Mouse (Mus musculus) limb, embryonic 10.5 days (tissue): ENCODE data around the gene B130006D01Rik. TPM values are rescaled to one million over a fixed set of nuclear protein-coding genes. Genes with fewer than 3 reads are reported as not detected.

Source experiments
- DNase-seq: peaks from one replicate; pipeline ENCODE4 v3.0.0-alpha.2; 2017; ENCODE audit warnings: low spot score
- H3K27ac ChIP-seq: fragments of 300-500 bp; sonication (generic); 2 replicates; pipeline ENCODE4 v1.5.1; 2016; ENCODE audit warnings: mild to moderate bottlenecking
- H3K27me3 ChIP-seq: fragments of 300-500 bp; sonication (generic); 2 replicates; pipeline ENCODE4 v1.6.1; 2016; ENCODE audit warnings: low read depth, mild to moderate bottlenecking; ENCODE audit not compliant: poor library complexity, severe bottlenecking
- H3K36me3 ChIP-seq: fragments of 300-500 bp; sonication (generic); 2 replicates; pipeline ENCODE4 v1.6.1; 2016; ENCODE audit warnings: mild to moderate bottlenecking, moderate library complexity
- H3K4me1 ChIP-seq: fragments of 300-500 bp; sonication (generic); 2 replicates; pipeline ENCODE4 v1.6.1; 2016
- H3K4me3 ChIP-seq: fragments of 300-500 bp; sonication (generic); 2 replicates; pipeline ENCODE4 v1.5.1; 2016; ENCODE audit warnings: mild to moderate bottlenecking, moderate library complexity
- H3K9me3 ChIP-seq: fragments of 300-500 bp; sonication (generic); replicated peaks from 2 replicates; pipeline ENCODE4 v1.6.1; 2016; ENCODE audit warnings: mild to moderate bottlenecking
- WGBS: fragments of 180-500 bp; shearing (Covaris S2); methylation state at CpG from one replicate; pipeline ENCODE4 v1.1.7; 2016; 5-methylcytosine and 5-hydroxymethylcytosine counted together
- polyA plus RNA-seq: library from polyadenylated mRNA; unstranded; fragments of >200 nt; fragmentation: Nextera tagmentation; extraction: Ambion mirVana; gene quantifications from 2 replicates; pipeline ENCODE4 v1.2.1, GENCODE M21; 2016

The B130006D01Rik gene
- 2.3 TPM in 2 replicates for polyA plus RNA-seq

DNA sequence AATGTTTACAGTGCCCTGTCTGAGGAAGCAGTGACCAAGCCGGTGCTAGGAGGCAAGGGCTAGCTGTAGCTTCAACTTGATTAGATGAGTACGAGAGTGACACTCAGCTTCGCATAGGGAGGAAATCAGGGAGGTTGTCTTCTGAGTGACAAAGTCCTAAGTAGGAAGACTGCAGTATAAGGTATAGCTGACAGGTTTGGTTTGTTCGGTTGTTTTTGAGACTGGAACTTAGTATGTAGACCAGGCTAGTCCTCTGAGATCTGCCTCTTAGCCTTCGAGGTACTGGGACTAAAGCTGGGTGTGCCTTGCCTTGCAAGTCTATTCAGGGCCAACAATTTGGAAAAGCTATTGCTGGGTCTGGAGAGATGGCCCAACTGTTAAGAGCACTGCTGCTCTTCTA, at the start of gene B130006D01Rik:
B130006D01Rik (plus strand) TSS at position 301 of the 400 bp plus-strand sequence.
- DNase-seq, result no peak
- Histone ChIP-seq H3K27me3 (no peaks in the 10 kb centered on the region), H3K27ac (no peak within 1 kb of the TSS), H3K4me1 (no peaks in the 10 kb centered on the region), H3K9me3 (no peaks in the 10 kb centered on the region), H3K36me3 (peaks cover 2% of the 10 kb centered on the region; the same call in 1 of the 2 replicates), H3K4me3 (no peak within 1 kb of the TSS)
- 95% methylated on average over 5 of the region's 5 CpGs for WGBS

DNA sequence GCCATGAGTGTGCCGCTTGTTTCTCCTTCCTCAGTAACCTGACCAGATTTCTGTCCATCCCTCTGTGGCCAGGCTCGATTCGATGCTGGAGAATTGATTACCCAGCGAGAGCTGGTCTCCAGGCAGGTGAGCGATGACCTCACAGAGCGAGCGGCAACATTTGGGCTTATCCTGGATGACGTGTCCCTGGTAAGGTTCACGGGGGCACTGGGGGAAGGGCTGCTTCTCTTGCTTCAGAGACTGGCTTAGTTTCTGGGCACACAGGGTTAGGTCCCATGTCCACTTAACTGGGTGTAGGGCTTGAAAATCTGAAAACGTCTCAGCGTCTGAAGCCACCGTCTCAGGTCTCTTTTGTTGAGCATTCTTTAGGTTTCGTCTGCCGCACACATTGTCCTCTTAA, 47.9 kb upstream of the B130006D01Rik start:
- no peak for DNase-seq
- no peak overlapping the region for H3K4me3 ChIP-seq
- no peaks in the 10 kb centered on the region for H3K27me3 ChIP-seq
- 92% methylated on average over 14 of the region's 14 CpGs for WGBS
- H3K4me1 ChIP-seq, result peaks cover 31% of the 10 kb centered on the region
- H3K36me3 ChIP-seq, result peaks cover 97% of the 10 kb centered on the region
- H3K9me3 ChIP-seq, result no peaks in the 10 kb centered on the region
- peak overlapping the region; percentile 62; the same call in 1 of the 2 replicates for H3K27ac ChIP-seq

DNA sequence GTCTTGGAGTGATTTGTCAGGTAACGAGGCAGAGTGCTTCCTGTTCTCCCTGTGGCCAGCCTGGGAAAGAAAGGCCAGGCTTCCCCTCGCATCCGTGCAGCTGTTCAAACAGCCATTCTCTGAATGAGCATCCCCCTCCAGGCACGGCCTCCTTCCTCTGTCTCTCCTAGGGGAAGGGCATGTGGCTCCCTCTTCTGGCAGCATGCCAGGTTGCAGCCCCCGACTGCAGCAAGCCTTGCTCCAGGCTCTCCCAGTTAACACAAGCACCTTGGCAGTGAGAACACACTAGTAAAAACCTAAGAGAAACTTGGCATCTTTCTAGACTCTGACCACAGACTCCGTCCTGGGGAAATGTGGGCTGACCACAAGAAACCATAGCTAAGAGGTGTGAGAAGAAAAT, 47.1 kb upstream of the B130006D01Rik start:
- Histone ChIP-seq H3K27ac (0 out of 2 replicates have a peak overlapping the region, but pooled peaks have one; percentile 36), H3K4me1 (peaks cover 40% of the 10 kb centered on the region), H3K27me3 (no peaks in the 10 kb centered on the region), H3K4me3 (no peak overlapping the region), H3K36me3 (peaks cover 97% of the 10 kb centered on the region), H3K9me3 (no peaks in the 10 kb centered on the region)
- DNase-seq, result peak; percentile 88
- WGBS, result 21% methylated on average over 6 of the region's 6 CpGs

DNA sequence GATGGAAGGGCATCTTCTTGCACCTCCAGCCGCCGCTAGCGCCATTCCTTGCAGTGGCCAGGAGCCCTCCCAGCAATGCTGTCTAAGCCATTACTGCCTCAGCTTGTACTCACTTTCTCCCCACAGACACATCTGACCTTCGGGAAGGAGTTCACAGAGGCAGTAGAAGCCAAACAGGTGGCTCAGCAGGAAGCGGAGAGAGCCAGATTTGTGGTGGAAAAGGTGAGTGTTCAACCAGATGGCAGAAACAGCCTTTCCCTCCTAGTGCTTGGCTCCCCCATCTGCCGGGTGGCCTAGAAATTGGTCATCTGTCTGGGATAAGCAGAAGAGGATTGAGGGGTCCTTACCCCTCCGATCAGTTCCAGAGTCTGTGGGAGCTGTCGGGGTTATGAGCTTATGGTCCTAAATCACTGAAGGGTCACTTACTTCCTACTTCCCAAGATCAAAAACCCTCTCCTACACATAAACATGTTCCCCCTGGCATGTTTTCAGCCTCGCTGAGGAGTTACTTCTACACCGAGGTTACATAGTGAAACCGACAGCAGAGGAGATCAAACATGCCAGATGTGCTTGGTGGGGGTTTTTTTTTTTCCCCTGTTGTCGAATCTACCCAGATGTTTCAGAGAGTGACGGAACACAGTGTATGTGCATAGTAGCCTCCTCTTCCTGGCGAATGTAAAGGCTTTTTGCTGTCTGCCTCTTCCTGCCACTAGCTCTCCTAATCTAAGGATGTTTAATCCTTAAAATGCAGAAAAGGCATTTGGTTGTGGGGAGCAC, 45.3 kb upstream of the B130006D01Rik start:
- Histone ChIP-seq H3K27ac (peak overlapping the region; percentile 11), H3K9me3 (no peaks in the 10 kb centered on the region), H3K4me3 (no peak overlapping the region), H3K36me3 (peaks cover 93% of the 10 kb centered on the region), H3K4me1 (peaks cover 57% of the 10 kb centered on the region), H3K27me3 (no peaks in the 10 kb centered on the region)
- DNase-seq, result no peak
- WGBS, result 76% methylated on average over 14 of the region's 14 CpGs

DNA sequence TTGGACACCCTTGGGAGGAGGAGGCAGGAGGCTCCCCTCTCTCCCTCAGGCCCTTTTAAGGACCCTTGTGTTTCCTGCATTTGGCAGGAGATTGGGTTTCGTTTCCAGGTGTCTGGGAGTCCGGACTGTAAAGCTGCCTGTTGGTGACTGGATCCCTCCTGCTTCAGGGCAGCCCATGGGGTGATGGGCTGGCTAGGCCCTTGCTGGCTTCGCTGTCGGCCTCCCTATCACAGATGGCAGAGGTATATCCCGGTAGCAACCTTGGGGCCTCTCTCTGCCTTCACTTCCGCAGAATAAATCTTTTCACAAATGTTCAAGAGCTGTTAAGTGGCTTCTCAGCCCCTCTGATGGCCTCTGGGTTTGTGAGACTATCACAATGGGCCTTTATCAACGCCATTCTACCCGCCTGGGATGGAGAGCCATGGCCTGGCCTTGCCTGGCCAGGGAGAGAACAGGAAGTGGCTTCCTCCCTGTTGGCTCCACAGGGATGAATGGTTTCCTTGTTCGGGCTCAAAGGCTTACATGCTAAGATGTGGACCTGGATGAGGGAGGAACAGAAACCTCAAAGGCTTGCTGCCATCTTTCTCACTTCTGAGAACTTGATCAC, 41.3 kb upstream of the B130006D01Rik start:
- peak overlapping the region; percentile 79 for H3K27ac ChIP-seq
- peaks cover 43% of the 10 kb centered on the region for H3K4me1 ChIP-seq
- DNase-seq, result peak; percentile 51

DNA sequence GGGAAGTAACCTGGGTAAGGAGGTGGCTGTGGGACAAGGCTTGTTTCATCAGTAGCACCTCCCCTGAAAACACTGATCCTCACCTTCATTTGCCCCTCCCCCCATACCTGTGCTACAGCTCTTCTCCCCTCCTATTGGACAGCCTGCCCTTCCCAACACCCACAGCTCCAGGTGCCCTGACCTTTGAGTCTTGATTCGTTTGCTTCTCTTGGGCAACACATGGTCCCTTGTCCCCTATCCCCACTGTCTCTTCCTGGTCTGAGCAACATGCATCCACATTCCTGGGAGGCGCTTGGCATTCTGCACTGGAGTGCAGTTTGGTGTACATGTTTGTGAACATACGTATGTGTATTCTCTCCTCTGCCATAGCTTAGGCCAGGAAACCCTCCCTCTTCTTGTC, 40.4 kb upstream of the B130006D01Rik start:
- WGBS, result 85% methylated on average over 3 of the region's 3 CpGs
- Histone ChIP-seq H3K36me3 (peaks cover 50% of the 10 kb centered on the region), H3K27me3 (no peaks in the 10 kb centered on the region)

More for the DNA sequence above, 41.3 kb upstream of the B130006D01Rik start:
- no peaks in the 10 kb centered on the region for H3K27me3 ChIP-seq
- 62% methylated on average over 9 of the region's 9 CpGs for WGBS
- H3K9me3 ChIP-seq, result no peaks in the 10 kb centered on the region
- peaks cover 59% of the 10 kb centered on the region for H3K36me3 ChIP-seq
- H3K4me3 ChIP-seq, result no peak overlapping the region; the same call in 1 of the 2 replicates

DNA sequence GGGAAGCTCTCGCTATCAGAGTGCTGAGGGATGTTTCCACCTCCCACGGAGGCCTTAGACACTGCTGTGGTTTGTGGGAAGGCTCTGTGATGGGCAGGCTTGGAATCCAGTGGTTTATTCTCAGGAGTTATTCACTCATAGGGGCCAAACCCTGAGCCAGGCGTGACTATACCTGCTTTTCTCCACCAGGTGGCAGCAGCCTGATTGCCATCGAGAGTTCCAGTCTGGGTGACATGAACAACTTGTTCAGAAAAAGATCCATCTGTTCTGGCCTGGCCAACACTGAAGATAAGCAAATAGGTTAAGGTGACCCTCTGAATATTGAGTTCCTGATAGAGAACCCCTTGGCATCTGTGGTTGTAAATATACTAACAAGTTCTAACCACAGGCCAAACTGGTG, 37.4 kb upstream of the B130006D01Rik start:
- Histone ChIP-seq H3K4me3 (no peak overlapping the region), H3K36me3 (peaks cover 22% of the 10 kb centered on the region), H3K9me3 (no peaks in the 10 kb centered on the region), H3K27me3 (no peaks in the 10 kb centered on the region), H3K4me1 (peaks cover 33% of the 10 kb centered on the region), H3K27ac (no peak overlapping the region)
- WGBS, result 7% methylated on average over 4 of the region's 4 CpGs
- DNase-seq, result peak; percentile 80

More for the DNA sequence above, 40.4 kb upstream of the B130006D01Rik start:
- H3K9me3 ChIP-seq, result no peaks in the 10 kb centered on the region
- no peak overlapping the region for H3K4me3 ChIP-seq
- H3K27ac ChIP-seq, result peak overlapping the region; percentile 79
- no peak for DNase-seq
- H3K4me1 ChIP-seq, result peaks cover 35% of the 10 kb centered on the region

DNA sequence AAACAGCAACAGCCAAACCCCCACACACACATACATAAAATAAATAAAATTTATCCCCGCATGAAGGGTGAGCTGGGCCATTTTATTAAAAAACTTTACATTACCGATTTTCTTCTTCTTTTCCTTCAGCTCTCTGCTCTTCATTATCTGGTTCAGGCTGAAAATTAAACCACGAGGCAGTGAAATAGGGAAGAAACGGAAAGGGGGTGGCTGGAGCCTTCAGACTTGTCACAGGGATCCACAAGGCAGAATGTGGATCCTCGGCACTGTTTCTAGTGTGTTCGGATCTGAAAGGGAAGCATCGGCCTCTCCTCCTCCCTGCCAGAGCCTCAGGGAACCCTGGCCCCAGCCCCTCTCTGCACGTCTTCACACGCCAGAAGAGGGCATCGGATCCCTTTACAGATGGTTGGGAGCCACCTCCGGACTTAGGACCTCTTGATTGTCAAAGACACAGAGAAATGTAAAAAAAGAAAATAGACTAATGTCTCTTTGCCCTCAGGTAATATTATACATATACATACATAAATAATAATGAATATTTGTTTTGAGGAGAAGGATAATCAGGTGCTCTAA, 36.2 kb upstream of the B130006D01Rik start:
- Histone ChIP-seq H3K9me3 (no peaks in the 10 kb centered on the region), H3K4me1 (peaks cover 22% of the 10 kb centered on the region), H3K4me3 (no peak overlapping the region), H3K27ac (0 out of 2 replicates have a peak overlapping the region, but pooled peaks have one; percentile 20), H3K36me3 (peaks cover 10% of the 10 kb centered on the region; the same call in 1 of the 2 replicates), H3K27me3 (no peaks in the 10 kb centered on the region)
- WGBS, result 46% methylated on average over 11 of the region's 11 CpGs
- DNase-seq, result no peak

DNA sequence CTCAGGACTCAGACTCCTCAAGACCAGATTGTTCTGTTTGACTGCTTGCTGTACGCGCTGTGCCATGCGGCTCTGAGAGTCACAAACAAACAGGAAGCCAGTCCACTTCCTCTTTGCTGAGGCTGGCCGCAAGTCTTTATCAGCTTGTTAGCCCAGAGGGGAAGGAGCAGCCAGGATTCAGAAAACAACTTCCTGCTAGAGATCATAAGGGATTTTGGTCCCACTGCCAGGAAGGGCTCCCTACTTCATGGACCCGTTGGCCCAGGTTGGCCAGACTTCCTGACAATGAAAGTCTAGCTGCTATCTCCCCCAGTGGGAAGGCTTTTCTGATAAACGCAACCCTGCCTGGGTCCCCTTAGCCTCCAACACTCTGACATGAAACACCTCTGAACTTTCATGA, 34.9 kb upstream of the B130006D01Rik start:
- Histone ChIP-seq H3K4me1 (peaks cover 13% of the 10 kb centered on the region), H3K9me3 (no peaks in the 10 kb centered on the region), H3K4me3 (no peak overlapping the region), H3K27ac (peak overlapping the region; percentile 77), H3K36me3 (peaks cover 6% of the 10 kb centered on the region; the same call in 1 of the 2 replicates), H3K27me3 (no peaks in the 10 kb centered on the region)
- 71% methylated on average over 6 of the region's 6 CpGs for WGBS
- no peak for DNase-seq

DNA sequence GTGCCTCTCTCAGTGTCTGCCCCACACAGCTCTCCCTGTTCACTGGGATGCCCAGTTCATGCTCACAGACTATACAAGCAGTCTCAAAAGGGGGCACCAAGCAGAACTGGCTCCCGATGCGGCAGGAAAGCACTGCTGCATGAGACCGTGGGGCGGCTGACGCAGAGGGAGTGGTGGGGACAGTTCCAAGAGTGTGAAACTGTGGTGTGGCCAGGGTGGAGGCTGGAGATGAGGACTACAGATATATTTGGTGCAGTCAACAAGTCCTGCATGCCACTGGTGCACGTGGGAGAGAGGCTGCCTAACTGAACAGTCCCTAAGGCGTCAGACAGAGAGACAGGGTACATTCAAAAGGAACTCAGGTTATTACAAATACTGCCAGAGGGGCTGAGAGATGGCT, 34.4 kb upstream of the B130006D01Rik start:
- Histone ChIP-seq H3K27ac (peak overlapping the region; percentile 77), H3K4me3 (no peak overlapping the region), H3K4me1 (peaks cover 13% of the 10 kb centered on the region), H3K9me3 (no peaks in the 10 kb centered on the region), H3K27me3 (no peaks in the 10 kb centered on the region), H3K36me3 (peaks cover 6% of the 10 kb centered on the region; the same call in 1 of the 2 replicates)
- WGBS, result 69% methylated on average over 7 of the region's 7 CpGs
- no peak for DNase-seq

DNA sequence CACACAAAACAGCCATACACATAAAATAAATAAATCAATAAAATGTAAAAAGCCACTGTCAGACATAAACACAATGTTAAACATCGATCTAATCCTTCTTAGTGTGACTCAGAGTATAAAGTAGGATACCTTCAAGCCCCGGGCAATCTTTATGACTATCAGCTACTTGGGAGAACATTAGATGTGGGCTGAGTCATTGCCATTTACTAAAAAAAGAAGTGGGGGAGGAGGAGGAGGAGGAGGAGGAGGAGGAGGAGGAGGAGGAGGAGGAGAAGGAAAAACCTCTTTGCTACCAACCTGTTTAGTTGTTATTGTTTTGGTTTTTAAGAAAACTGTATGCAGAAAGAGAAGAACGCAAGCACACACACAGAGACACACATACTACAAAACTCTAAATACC, 33.8 kb upstream of the B130006D01Rik start:
- WGBS, result 93% methylated on average over 3 of the region's 3 CpGs

DNA sequence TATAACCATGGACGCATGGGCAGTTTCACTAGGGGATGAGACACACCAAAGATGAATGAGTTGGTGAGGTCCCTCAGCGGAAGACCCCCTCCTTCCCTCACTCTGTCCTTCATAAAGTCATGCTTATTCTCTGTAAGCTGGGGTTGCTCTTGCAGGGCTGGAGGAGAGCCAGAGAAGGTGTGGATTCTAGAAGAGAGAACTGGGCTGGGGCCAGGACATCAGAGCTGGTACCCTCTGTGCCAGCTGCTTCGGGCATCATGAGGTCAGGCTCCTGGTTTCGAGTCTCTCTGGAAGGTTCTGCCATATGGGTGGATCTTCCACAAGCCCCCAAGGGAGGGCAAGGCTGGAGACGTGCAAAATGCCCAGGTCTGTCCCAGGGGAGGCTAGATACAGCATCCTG, 24.8 kb upstream of the B130006D01Rik start:
- no peaks in the 10 kb centered on the region for H3K36me3 ChIP-seq

More for the DNA sequence above, 33.8 kb upstream of the B130006D01Rik start:
- no peak for DNase-seq
- peaks cover 13% of the 10 kb centered on the region for H3K4me1 ChIP-seq
- H3K4me3 ChIP-seq, result no peak overlapping the region
- H3K36me3 ChIP-seq, result 0 out of 2 replicates have a peak, but pooled peaks cover under 1% of the 10 kb centered on the region
- H3K9me3 ChIP-seq, result no peaks in the 10 kb centered on the region
- H3K27ac ChIP-seq, result no peak overlapping the region; the same call in 1 of the 2 replicates
- H3K27me3 ChIP-seq, result no peaks in the 10 kb centered on the region

More for the DNA sequence above, 24.8 kb upstream of the B130006D01Rik start:
- Histone ChIP-seq H3K4me3 (no peak overlapping the region), H3K27me3 (no peaks in the 10 kb centered on the region; the same call in 1 of the 2 replicates), H3K4me1 (peaks cover 6% of the 10 kb centered on the region; the same call in 1 of the 2 replicates), H3K27ac (no peak overlapping the region), H3K9me3 (no peaks in the 10 kb centered on the region)
- 87% methylated on average over 5 of the region's 5 CpGs for WGBS
- no peak for DNase-seq
